Mouse (Mus musculus): ENCODE results near the gene Rp9. TPM values are rescaled to one million over a fixed set of nuclear protein-coding genes. Genes with fewer than 3 reads are reported as not detected.
A peak's percentile ranks its signal among the peaks of the same experiment; 100 is the strongest.

Gene Rp9
- polyA plus RNA-seq, 1 experiment, result 91.6 TPM

DNA sequence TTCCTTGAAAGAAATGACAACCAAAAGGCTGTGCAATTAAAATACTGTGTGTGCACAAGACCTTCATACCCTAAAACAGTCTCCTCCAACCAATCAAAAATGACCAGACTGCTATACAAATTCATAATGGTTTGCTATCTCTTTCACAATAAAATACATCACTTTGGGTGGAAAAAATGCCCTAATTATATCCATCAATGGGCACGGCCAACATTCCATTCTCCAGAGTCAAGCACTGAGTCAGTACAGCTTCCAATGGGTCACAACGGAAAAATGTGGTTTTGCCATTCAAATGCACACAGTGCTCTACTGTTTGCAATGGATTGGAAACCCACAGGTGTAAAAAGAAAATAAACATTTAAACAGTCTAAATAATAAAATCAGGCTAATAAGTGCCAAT is 83.7 kb downstream of the Rp9 start:
- Histone ChIP-seq H3K4me3 (replicated peaks; ENCODE audit: insufficient read depth, low read depth, low read length) (no peak overlapping the region), H3K27ac (ENCODE audit: insufficient read depth, low read length) (no peak overlapping the region), H3K27me3 (ENCODE audit: control insufficient read depth, insufficient read depth, low read length) (no peaks in the 10 kb centered on the region), H3K4me1 (ENCODE audit: control insufficient read depth, insufficient read depth, low read length) (no peaks in the 10 kb centered on the region)
- 74% methylated on average over 2 of the region's 2 CpGs for WGBS
- DNase-seq, result no peak
- TF ChIP-seq CTCF (IDR thresholded peaks at IDR 0.05; ENCODE audit: borderline replicate concordance, insufficient read depth, low read depth, low read length), result no peak
- TF ChIP-seq POLR2A (IDR thresholded peaks at IDR 0.05; ENCODE audit: borderline replicate concordance, insufficient read depth, low read length), result no peak

DNA sequence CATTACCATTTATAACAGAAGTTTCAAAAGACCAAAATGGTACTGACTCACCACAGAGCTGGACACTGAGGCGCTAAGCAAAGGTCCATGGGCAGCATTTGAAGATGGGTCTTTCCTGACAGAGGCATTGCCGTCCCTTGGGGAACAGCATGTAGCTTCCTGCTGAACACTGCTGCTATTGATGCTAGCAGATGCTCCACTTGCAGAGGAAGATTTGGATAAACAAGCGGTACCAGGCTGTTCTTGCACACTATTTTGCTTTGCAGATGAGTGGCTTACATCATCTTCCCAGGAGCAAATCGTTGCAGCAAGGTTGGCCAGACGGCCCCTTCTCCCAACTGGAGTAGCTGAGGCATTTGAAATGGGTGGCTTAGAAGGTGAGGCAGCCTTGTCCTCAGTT is 93.5 kb downstream of the Rp9 start:
- Histone ChIP-seq H3K4me3 (replicated peaks; ENCODE audit: insufficient read depth, low read depth, low read length) (no peak overlapping the region), H3K27ac (ENCODE audit: insufficient read depth, low read length) (no peak overlapping the region), H3K4me1 (ENCODE audit: control insufficient read depth, insufficient read depth, low read length) (no peaks in the 10 kb centered on the region), H3K27me3 (ENCODE audit: control insufficient read depth, insufficient read depth, low read length) (no peaks in the 10 kb centered on the region)
- peak in 1 of 2 experiments; percentile 10 for DNase-seq
- 70% methylated on average over 5 of the region's 5 CpGs for WGBS
- TF ChIP-seq POLR2A (IDR thresholded peaks at IDR 0.05; ENCODE audit: borderline replicate concordance, insufficient read depth, low read length) (no peak), CTCF (IDR thresholded peaks at IDR 0.05; ENCODE audit: borderline replicate concordance, insufficient read depth, low read depth, low read length) (no peak)

DNA sequence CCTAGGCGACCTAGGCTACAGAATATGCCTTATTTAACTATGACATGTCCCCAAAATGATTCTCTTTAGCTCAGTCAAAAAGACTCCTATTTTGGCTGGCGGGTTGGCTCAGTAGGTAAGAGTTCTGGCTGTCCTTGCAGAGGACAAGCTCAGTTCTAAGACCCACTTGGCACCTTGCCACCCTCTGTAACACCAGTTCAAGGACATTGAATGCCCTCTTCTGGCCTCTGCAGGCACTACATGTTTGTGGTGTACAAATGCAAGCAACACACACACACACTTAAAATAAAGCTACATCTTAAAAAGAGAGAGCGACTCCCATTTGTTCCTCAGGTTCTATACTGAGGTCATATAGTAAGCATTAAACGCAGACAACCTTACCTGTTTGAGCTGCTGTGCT is 96.8 kb downstream of the Rp9 start:
- no peak overlapping the region for H3K27ac ChIP-seq (ENCODE audit: insufficient read depth, low read length)
- no peak overlapping the region for H3K4me3 ChIP-seq (replicated peaks; ENCODE audit: insufficient read depth, low read depth, low read length)
- no peaks in the 10 kb centered on the region for H3K4me1 ChIP-seq (ENCODE audit: control insufficient read depth, insufficient read depth, low read length)
- H3K27me3 ChIP-seq (ENCODE audit: control insufficient read depth, insufficient read depth, low read length), result no peaks in the 10 kb centered on the region
- TF ChIP-seq CTCF (IDR thresholded peaks at IDR 0.05; ENCODE audit: borderline replicate concordance, insufficient read depth, low read depth, low read length) (no peak), POLR2A (IDR thresholded peaks at IDR 0.05; ENCODE audit: borderline replicate concordance, insufficient read depth, low read length) (no peak)
- DNase-seq, result no peak
- WGBS, result 97% methylated on average over 4 of the region's 4 CpGs

DNA sequence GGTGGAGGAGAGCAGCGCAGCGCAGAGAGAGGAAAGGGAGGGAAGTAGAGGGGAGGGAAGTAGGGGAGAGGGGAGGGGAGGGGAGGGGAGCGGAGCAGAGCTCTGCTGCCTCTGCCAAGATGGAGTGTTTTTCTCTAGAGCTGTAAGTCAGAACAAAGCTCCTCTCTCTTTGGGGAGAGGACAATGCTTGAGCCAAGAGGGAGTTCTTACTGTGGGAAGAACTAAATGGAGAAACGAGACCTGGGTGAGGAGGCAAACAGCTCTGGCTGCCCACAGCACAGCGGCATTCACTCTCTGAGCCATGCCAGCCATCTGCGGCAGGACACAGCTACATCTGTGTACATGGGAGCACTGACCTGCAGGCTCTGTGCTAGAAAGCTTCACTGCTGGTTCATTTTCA is 101.5 kb downstream of the Rp9 start:
- TF ChIP-seq POLR2A (IDR thresholded peaks at IDR 0.05; ENCODE audit: borderline replicate concordance, insufficient read depth, low read length), result no peak
- no peak for TF ChIP-seq CTCF (IDR thresholded peaks at IDR 0.05; ENCODE audit: borderline replicate concordance, insufficient read depth, low read depth, low read length)
- peak in 1 of 2 experiments; percentile 4 for DNase-seq
- Histone ChIP-seq H3K27ac (ENCODE audit: insufficient read depth, low read length) (no peak overlapping the region), H3K27me3 (ENCODE audit: control insufficient read depth, insufficient read depth, low read length) (no peaks in the 10 kb centered on the region), H3K4me1 (ENCODE audit: control insufficient read depth, insufficient read depth, low read length) (no peaks in the 10 kb centered on the region), H3K4me3 (replicated peaks; ENCODE audit: insufficient read depth, low read depth, low read length) (no peak overlapping the region)
- 74% methylated on average over 6 of the region's 6 CpGs for WGBS

DNA sequence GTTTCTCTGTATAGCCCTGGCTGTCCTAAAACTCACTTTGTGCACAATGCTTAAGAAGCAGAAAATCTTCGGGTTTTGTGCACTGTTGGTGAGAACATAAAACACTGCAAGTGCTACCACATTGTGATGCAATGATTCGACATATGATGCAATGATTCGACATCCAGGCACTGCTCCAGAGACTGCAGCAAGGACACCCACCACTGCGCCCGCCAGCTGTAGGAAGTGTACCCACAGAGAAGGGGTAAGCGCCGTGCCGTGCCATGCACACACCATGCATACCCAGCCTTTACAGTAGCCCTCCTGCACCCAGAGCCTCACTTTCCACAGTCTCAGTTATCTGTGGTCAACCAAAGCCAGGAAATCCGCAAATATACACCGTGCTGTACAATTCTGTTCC is 102.9 kb downstream of the Rp9 start:
- Histone ChIP-seq H3K4me3 (replicated peaks; ENCODE audit: insufficient read depth, low read depth, low read length) (no peak overlapping the region), H3K27me3 (ENCODE audit: control insufficient read depth, insufficient read depth, low read length) (no peaks in the 10 kb centered on the region), H3K27ac (ENCODE audit: insufficient read depth, low read length) (no peak overlapping the region), H3K4me1 (ENCODE audit: control insufficient read depth, insufficient read depth, low read length) (no peaks in the 10 kb centered on the region)
- DNase-seq, result no peak
- no peak for TF ChIP-seq CTCF (IDR thresholded peaks at IDR 0.05; ENCODE audit: borderline replicate concordance, insufficient read depth, low read depth, low read length)
- no peak for TF ChIP-seq POLR2A (IDR thresholded peaks at IDR 0.05; ENCODE audit: borderline replicate concordance, insufficient read depth, low read length)
- WGBS, result 88% methylated on average over 10 of the region's 10 CpGs

DNA sequence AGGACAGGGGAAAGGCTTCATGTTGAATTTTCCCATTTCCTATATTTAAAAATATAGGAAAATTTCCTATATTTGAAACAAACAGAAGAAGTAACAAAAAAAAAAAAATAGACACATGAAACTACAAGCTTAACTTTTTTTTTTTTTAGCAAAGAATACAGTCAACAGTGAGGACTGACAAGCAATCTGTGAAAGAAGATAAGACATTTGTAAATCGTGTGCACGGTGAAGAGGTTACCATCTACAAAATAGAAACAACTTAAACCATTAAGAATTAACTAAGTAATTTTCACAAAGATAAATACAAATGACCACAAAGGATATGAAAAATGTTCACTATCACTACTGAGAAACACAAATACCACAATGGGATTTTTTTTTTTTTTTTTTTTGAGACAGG is 103.3 kb downstream of the Rp9 start:
- TF ChIP-seq CTCF (IDR thresholded peaks at IDR 0.05; ENCODE audit: borderline replicate concordance, insufficient read depth, low read depth, low read length) (no peak), POLR2A (IDR thresholded peaks at IDR 0.05; ENCODE audit: borderline replicate concordance, insufficient read depth, low read length) (no peak)
- 96% methylated on average over 2 of the region's 2 CpGs for WGBS

More for the DNA sequence above, 103.3 kb downstream of the Rp9 start:
- DNase-seq, result no peak
- Histone ChIP-seq H3K4me1 (ENCODE audit: control insufficient read depth, insufficient read depth, low read length) (no peaks in the 10 kb centered on the region), H3K27ac (ENCODE audit: insufficient read depth, low read length) (no peak overlapping the region), H3K4me3 (replicated peaks; ENCODE audit: insufficient read depth, low read depth, low read length) (no peak overlapping the region), H3K27me3 (ENCODE audit: control insufficient read depth, insufficient read depth, low read length) (no peaks in the 10 kb centered on the region)

Other genes with a start within 250 kb of the Rp9 start
- 16.8 and 19.8 TPM in 2 replicates for gene Zfp809, start 244.0 kb downstream of the Rp9 start, polyA plus RNA-seq (2012; rRNA removed)
- 2.8 and 3.2 TPM in 2 replicates for gene Zfp599, start 209.8 kb downstream of the Rp9 start, polyA plus RNA-seq (2012; rRNA removed)
- 14.5 and 15.3 TPM in 2 replicates for gene Zfp810, start 162.1 kb downstream of the Rp9 start, polyA plus RNA-seq (2012; rRNA removed)
- 25.3 and 32.4 TPM in 2 replicates for gene Anln, start 80.6 kb downstream of the Rp9 start, polyA plus RNA-seq (2012; rRNA removed)
- 8.6 and 9.0 TPM in 2 replicates for gene 9530077C05Rik, start 58.2 kb downstream of the Rp9 start, polyA plus RNA-seq (2012; rRNA removed)
- not detected in 2 replicates for gene Gm17545, start 15.5 kb downstream of the Rp9 start, polyA plus RNA-seq (2012; rRNA removed)
- gene Bbs9, start 6.0 kb upstream of the Rp9 start, polyA plus RNA-seq (2012; rRNA removed), result 15.4 and 16.1 TPM in 2 replicates

Measured in cerebellum, adult 2 months (tissue).